Mouse (Mus musculus): Measurements from ENCODE around the gene Castor2.

- TF ChIP-seq POLR2A (IDR thresholded peaks at IDR 0.05; ENCODE audit: borderline replicate concordance, extremely low read depth, low read depth, low read length) (no peak), CTCF (IDR thresholded peaks at IDR 0.05; ENCODE audit: insufficient read depth, low read length) (no peak)
Measured at GRCm38 (mm10) chr5:134147194-134147753, 47.8 kb downstream of the Castor2 start.
